Mouse (Mus musculus): ENCODE measurements at regions not wholly inside any gene's neighbourhood (a gene's known extent, or its start where the extent isn't known, plus 50 kb on each side); places are given as distances from the start of the nearest gene placed in this dataset.

DNA sequence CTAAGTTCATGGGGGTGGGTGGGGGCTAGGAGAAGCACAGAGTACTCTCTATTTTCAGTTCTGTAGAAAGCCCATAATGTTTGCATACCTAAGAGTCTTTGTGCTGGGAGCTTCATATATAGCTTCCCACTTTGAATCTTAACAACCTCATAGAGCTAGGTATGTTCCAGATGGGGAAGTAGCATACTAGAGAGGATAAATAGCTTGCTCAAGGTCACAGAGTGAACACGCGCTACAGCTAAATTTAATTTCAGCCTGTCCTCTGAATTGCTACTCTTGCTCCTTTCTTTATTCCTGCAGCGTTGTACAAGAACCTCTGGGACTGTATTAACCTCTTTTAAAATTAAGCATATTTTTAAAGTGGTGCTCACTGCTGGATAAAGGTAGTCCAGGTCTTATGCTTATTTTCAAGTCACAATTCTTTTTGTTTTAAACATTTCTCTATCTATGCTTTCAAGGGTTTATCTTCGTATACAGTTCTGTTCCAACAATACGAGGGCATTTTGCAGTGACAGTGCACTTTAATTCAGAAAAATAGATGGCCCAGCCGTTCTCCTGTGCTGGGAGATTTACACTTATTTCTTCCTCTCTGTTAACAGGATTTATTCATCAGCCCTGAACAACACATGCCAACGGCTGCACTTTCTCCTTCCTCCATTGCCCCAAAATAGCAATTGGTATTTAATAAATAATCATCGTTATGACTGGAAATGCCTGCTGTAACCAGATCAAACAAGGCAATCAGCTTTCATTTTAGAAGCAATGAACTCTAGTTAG is 350.7 kb downstream of the Stim2 start:
- 72% methylated on average over 8 of the region's 8 CpGs for WGBS (ENCODE audit: insufficient replicate concordance)
- no peak overlapping the region for H3K27ac ChIP-seq

GRCm38 (mm10) chr5:54349775-54350332 is 351.6 kb downstream of the Stim2 start:
- no peak overlapping the region for H3K9ac ChIP-seq
- H3K27ac ChIP-seq: no peak overlapping the region
- H3K36me3 ChIP-seq: no peaks in the 10 kb centered on the region
- no peak overlapping the region for H3K4me3 ChIP-seq
- H3K4me2 ChIP-seq: no peak overlapping the region
- no peaks in the 10 kb centered on the region for H3K27me3 ChIP-seq (replicated peaks)
- no peak for ATAC-seq
- 54% methylated on average over 5 of the region's 5 CpGs for WGBS (ENCODE audit: insufficient replicate concordance)
- no peaks in the 10 kb centered on the region for H3K4me1 ChIP-seq
- H3K9me3 ChIP-seq (replicated peaks): no peaks in the 10 kb centered on the region

More for the DNA sequence above, 350.7 kb downstream of the Stim2 start:
- ATAC-seq: no peak
- H3K4me3 ChIP-seq: no peak overlapping the region
- H3K9ac ChIP-seq: no peak overlapping the region
- no peaks in the 10 kb centered on the region for H3K27me3 ChIP-seq (replicated peaks)
- H3K4me1 ChIP-seq: no peaks in the 10 kb centered on the region
- no peaks in the 10 kb centered on the region for H3K9me3 ChIP-seq (replicated peaks)
- no peaks in the 10 kb centered on the region for H3K36me3 ChIP-seq
- H3K4me2 ChIP-seq: no peak overlapping the region

GRCm38 (mm10) chr5:54356105-54356504 is 357.8 kb downstream of the Stim2 start:
- Histone ChIP-seq H3K27ac (no peak overlapping the region), H3K9ac (no peak overlapping the region), H3K36me3 (no peaks in the 10 kb centered on the region), H3K4me3 (no peak overlapping the region), H3K27me3 (replicated peaks) (no peaks in the 10 kb centered on the region), H3K4me2 (no peak overlapping the region), H3K9me3 (replicated peaks) (no peaks in the 10 kb centered on the region), H3K4me1 (no peaks in the 10 kb centered on the region)
- ATAC-seq: no peak
- 48% methylated on average over 4 of the region's 4 CpGs for WGBS (ENCODE audit: insufficient replicate concordance)

DNA sequence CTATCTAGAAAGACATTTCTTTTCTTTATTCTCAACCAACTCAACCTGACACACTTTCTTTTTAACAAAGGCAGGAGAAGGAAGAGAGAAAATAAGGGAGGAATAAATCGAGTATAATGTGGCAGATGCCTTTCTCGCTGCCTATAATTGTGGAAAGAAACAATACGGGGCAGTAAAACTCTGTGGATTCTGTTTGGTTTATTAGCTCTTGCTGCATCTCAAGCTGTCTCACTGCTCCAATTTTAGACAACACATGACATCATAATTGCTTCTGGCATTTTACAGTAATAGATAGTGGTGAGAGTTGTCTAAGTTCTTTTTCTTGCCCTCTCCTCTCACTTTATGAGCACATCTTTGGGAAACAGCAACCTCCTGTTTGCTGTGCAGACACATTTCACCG is 359.2 kb downstream of the Stim2 start:
- Histone ChIP-seq H3K4me2 (no peak overlapping the region), H3K27ac (no peak overlapping the region), H3K4me1 (no peaks in the 10 kb centered on the region), H3K9me3 (replicated peaks) (no peaks in the 10 kb centered on the region), H3K9ac (no peak overlapping the region), H3K4me3 (no peak overlapping the region), H3K36me3 (no peaks in the 10 kb centered on the region), H3K27me3 (replicated peaks) (no peaks in the 10 kb centered on the region)
- ATAC-seq: no peak
- WGBS (ENCODE audit: insufficient replicate concordance): 63% methylated on average over 4 of the region's 4 CpGs

- Histone ChIP-seq H3K4me2 (no peak overlapping the region), H3K27me3 (replicated peaks) (no peaks in the 10 kb centered on the region), H3K9me3 (replicated peaks) (no peaks in the 10 kb centered on the region), H3K27ac (no peak overlapping the region), H3K36me3 (no peaks in the 10 kb centered on the region), H3K4me1 (no peaks in the 10 kb centered on the region), H3K9ac (no peak overlapping the region), H3K4me3 (no peak overlapping the region)
- WGBS (ENCODE audit: insufficient replicate concordance): 52% methylated on average over 2 of the region's 2 CpGs
- no peak for ATAC-seq
These were observed 359.9 kb downstream of the Stim2 start for GRCm38 (mm10) chr5:54358221-54358620.

Data from liver, embryonic 12.5 days (tissue).